Mouse (Mus musculus) stomach, embryonic 14.5 days (tissue): Measurements from ENCODE around the gene Grin2c. TPM values are rescaled to one million over a fixed set of nuclear protein-coding genes. Genes with fewer than 3 reads are reported as not detected.
A peak's percentile ranks its signal among the peaks of the same experiment; 100 is the strongest.

ENCODE experiments used
- ATAC-seq: fragments of 200-750 bp; cut with Nextera tagmentation; 2 replicates; pipeline ENCODE4 v1.8.0; 2017; ENCODE audit warnings: low read depth, moderate TSS enrichment; ENCODE audit not compliant: insufficient number of reproducible peaks, insufficient read depth, low FRiP score
- H3K27ac ChIP-seq: fragments of 300-500 bp; sonication (generic); 2 replicates; pipeline ENCODE4 v1.5.1; 2014; ENCODE audit warnings: mild to moderate bottlenecking, low read length, moderate library complexity, mixed read lengths
- H3K27me3 ChIP-seq: fragments of 300-500 bp; sonication (generic); 2 replicates; pipeline ENCODE4 v1.6.1; 2014; ENCODE audit warnings: low read length, control low read depth, mixed read lengths; ENCODE audit not compliant: control insufficient read depth, insufficient read depth
- H3K36me3 ChIP-seq: fragments of 300-500 bp; sonication (generic); 2 replicates; pipeline ENCODE4 v1.6.1; 2014; ENCODE audit warnings: mild to moderate bottlenecking, control low read depth, low read length, moderate library complexity, mixed read lengths; ENCODE audit not compliant: control insufficient read depth, insufficient read depth
- H3K4me1 ChIP-seq: fragments of 300-500 bp; sonication (generic); 2 replicates; pipeline ENCODE4 v1.6.1; 2014; ENCODE audit warnings: low read length, control low read depth, mixed read lengths; ENCODE audit not compliant: control insufficient read depth, insufficient read depth
- H3K4me2 ChIP-seq: fragments of 300-500 bp; sonication (generic); replicated peaks from 2 replicates; pipeline ENCODE4 v1.6.1; 2014; ENCODE audit warnings: low read depth, low read length, control low read depth
- H3K4me3 ChIP-seq: fragments of 300-500 bp; sonication (generic); 2 replicates; pipeline ENCODE4 v1.5.1; 2014; ENCODE audit warnings: low read depth, low read length, control low read depth
- H3K9ac ChIP-seq: fragments of 300-500 bp; sonication (generic); replicated peaks from 2 replicates; pipeline ENCODE4 v1.6.1; 2014; ENCODE audit warnings: low read depth, mild to moderate bottlenecking, control low read depth, low read length, moderate library complexity, mixed read lengths
- H3K9me3 ChIP-seq: fragments of 300-500 bp; sonication (generic); 2 replicates; pipeline ENCODE4 v1.6.1; 2016; ENCODE audit warnings: low read depth, low read length, control low read depth; ENCODE audit not compliant: control insufficient read depth
- WGBS: fragments of 180-500 bp; shearing (Covaris S2); extraction: QIAGEN DNeasy Blood & Tissue Kit; methylation state at CpG from one replicate; pipeline ENCODE4 v1.1.7; 2014; 5-methylcytosine and 5-hydroxymethylcytosine counted together
- polyA plus RNA-seq: library from polyadenylated mRNA; unstranded; fragments of >200 nt; fragmentation: Nextera tagmentation; extraction: Ambion mirVana; gene quantifications from 2 replicates; pipeline ENCODE4 v1.2.1, GENCODE M21; 2014

The Grin2c gene
- polyA plus RNA-seq, 1 experiment from 2014 or later: not detected

GRCm38 (mm10) chr11:115288305-115288704 lies 21.3 kb upstream of the Grin2c start:
- no peaks in the 10 kb centered on the region for H3K27me3 ChIP-seq
- no peak overlapping the region for H3K4me2 ChIP-seq
- H3K36me3 ChIP-seq: no peaks in the 10 kb centered on the region
- H3K4me3 ChIP-seq: no peak overlapping the region
- H3K9ac ChIP-seq: no peak overlapping the region
- peaks cover 12% of the 10 kb centered on the region for H3K4me1 ChIP-seq
- no peaks in the 10 kb centered on the region for H3K9me3 ChIP-seq
- no peak overlapping the region for H3K27ac ChIP-seq
- no peak for ATAC-seq
- WGBS: 90% methylated on average over 2 of the region's 2 CpGs

DNA sequence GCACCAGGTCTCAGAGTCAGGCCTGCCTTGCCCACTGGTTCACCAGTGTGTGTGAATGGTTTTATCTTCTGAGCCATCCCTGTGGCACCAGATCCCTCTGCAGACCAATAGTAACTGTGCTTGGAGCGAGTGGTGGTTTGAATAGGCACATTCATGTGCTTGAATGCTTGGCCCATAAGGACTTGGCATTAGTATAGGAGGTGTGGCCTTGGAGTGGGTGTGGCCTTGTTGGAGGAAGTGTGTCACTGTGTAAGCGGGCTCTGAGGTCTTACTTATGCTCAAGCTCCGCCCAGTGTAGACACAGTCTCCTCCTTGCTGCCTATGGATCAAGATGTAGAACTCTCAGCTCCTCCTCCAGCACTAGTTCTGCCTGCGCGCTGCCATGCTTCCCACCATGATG lies 20.3 kb upstream of the Grin2c start:
- 80% methylated on average over 5 of the region's 5 CpGs for WGBS
- H3K9me3 ChIP-seq: no peaks in the 10 kb centered on the region
- no peak for ATAC-seq
- no peaks in the 10 kb centered on the region for H3K36me3 ChIP-seq
- H3K4me2 ChIP-seq: no peak overlapping the region
- peaks cover 12% of the 10 kb centered on the region for H3K4me1 ChIP-seq
- no peak overlapping the region for H3K4me3 ChIP-seq
- H3K27ac ChIP-seq: no peak overlapping the region
- H3K27me3 ChIP-seq: no peaks in the 10 kb centered on the region
- H3K9ac ChIP-seq: no peak overlapping the region

DNA sequence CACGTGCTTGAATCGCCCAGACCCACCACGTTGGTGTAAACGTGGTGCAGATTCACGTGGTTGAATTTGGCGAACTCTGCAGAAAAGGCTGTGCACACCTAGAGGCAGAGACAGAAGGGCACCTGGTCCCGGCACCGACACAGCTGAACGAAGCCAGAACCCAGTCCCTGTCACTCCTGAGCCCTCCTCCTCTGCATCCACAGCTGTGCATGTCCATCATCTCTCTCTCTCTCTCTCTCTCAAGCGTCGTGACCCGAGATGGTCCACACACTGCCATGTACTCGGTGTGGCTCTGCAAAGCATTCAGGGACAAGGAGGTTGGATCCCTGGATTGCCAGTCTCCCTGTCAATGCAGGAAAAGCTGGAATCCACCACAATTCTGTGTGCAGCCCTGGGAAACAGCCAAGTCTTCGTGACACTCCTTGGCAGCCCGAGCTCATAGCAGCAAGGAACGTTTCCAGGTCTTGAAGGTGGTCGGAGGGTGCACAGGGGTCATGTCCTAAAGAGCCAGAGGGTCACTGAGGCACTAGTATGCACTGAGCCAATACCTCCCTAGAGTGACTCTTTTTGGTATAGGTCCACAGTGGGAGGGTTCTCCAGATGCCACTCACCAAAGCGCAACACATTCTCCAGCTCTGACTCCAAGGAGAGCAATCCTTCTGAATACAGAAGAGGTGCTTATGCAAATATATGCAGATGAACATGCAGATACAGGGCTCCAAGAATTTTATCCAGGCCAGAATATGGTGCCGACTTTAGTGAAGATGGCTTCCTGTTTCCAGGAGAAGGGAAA lies 19.4 kb upstream of the Grin2c start:
- ATAC-seq: no peak
- Histone ChIP-seq H3K36me3 (no peaks in the 10 kb centered on the region), H3K4me2 (no peak overlapping the region), H3K9ac (no peak overlapping the region), H3K27me3 (no peaks in the 10 kb centered on the region), H3K27ac (no peak overlapping the region), H3K4me3 (no peak overlapping the region), H3K4me1 (peaks cover 7% of the 10 kb centered on the region), H3K9me3 (no peaks in the 10 kb centered on the region)
- 70% methylated on average over 19 of the region's 19 CpGs for WGBS

- Histone ChIP-seq H3K4me1 (no peaks in the 10 kb centered on the region), H3K4me2 (no peak overlapping the region), H3K9ac (no peak overlapping the region), H3K9me3 (no peaks in the 10 kb centered on the region), H3K27ac (no peak overlapping the region), H3K4me3 (no peak overlapping the region), H3K36me3 (no peaks in the 10 kb centered on the region), H3K27me3 (no peaks in the 10 kb centered on the region)
- 59% methylated on average over 4 of the region's 4 CpGs for WGBS
- ATAC-seq: no peak
These were observed 18.2 kb upstream of the Grin2c start for GRCm38 (mm10) chr11:115285282-115285681.

DNA sequence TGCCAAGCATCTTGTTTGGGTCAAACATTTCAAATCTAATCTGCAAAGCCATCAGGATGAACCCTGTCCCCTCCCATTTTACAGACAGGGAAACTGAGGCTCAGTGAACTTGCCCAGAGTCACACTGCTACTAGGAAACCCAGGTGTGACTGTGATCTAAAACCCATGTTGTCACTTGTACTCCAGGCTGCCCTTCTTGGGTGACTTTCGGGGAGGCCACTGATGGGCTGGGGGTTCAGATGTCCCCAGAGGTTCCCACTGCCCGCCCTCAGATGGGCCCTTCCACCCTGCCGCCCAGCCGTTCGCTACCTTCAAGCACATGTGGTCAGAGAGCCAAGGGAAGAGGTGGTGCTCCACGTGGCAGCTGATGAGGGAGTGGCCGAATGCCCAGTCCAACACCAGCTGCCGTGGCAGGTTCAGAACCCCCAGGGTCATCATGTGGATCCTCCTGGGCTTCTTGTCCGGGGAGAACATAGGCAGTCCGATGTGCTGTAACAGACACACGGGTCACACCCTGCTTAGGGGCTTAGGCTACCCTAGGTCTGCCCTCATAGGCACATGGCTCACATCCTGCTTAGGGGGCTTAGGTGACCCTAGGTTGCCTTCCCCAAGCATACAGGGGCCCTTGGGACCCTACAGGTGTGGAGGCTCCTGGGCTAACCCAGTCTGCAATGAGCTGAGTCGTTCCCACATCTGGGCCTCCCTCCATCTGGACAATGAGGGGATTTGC lies 17.0 kb upstream of the Grin2c start:
- ATAC-seq: no peak
- Histone ChIP-seq H3K4me2 (no peak overlapping the region), H3K4me3 (no peak overlapping the region), H3K9me3 (no peaks in the 10 kb centered on the region), H3K27me3 (no peaks in the 10 kb centered on the region), H3K9ac (no peak overlapping the region), H3K4me1 (no peaks in the 10 kb centered on the region), H3K36me3 (no peaks in the 10 kb centered on the region), H3K27ac (no peak overlapping the region)
- WGBS: 86% methylated on average over 12 of the region's 12 CpGs

- no peak overlapping the region for H3K27ac ChIP-seq
- no peaks in the 10 kb centered on the region for H3K36me3 ChIP-seq
- H3K9ac ChIP-seq: no peak overlapping the region
- H3K27me3 ChIP-seq: no peaks in the 10 kb centered on the region
- no peaks in the 10 kb centered on the region for H3K4me1 ChIP-seq
- H3K4me2 ChIP-seq: no peak overlapping the region
- 78% methylated on average over 9 of the region's 9 CpGs for WGBS
- H3K4me3 ChIP-seq: no peak overlapping the region
- H3K9me3 ChIP-seq: no peaks in the 10 kb centered on the region
- ATAC-seq: no peak
These were observed 16.4 kb upstream of the Grin2c start for GRCm38 (mm10) chr11:115283486-115283765.

DNA sequence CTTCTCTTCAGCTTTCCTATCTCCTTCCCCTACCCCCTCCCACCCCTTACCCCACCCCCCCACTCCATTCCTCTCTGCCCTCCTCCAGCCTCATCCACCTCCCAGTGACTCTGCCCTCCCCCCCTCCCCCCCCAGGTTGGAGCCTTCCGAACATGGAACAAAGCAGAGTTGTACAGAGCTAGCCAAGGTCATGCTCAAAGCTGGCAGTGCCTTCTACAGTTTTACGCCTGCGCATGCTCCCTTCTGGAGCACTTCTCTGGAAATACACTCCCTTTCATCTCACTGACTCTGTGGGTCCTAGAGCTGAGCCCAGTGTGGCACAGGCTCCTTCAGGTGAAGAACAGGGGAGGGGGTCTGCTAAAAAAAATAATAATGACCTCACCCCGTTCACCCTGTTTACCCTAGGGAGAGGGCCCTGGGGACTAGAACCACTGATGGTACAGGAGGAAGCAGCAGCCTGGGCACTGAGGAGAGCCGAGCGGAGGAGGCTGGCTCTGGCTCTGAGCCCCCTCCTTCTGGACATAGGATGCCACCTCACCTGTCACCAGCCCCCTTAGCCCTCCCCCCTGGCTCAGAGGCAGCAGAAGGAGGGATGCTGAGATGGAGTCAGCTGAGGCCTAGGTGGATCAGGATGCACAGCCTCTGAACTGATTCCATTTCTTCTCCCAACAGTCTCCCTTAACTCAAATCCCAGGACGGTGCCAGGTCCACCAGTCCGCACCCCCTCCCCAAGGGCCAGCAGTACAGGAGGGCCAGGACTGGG lies 15.9 kb upstream of the Grin2c start:
- 0 out of 2 replicates have a peak, but pooled peaks have one; percentile 20 for ATAC-seq
- WGBS: 78% methylated on average over 8 of the region's 8 CpGs
- H3K9ac ChIP-seq: no peak overlapping the region

GRCm38 (mm10) chr11:115282295-115282694 lies 15.3 kb upstream of the Grin2c start:
- no peak overlapping the region; the same call in 1 of the 2 replicates for H3K27ac ChIP-seq
- no peaks in the 10 kb centered on the region for H3K27me3 ChIP-seq
- no peaks in the 10 kb centered on the region for H3K9me3 ChIP-seq
- no peak overlapping the region for H3K9ac ChIP-seq
- no peaks in the 10 kb centered on the region for H3K36me3 ChIP-seq
- 67% methylated on average over 8 of the region's 8 CpGs for WGBS
- H3K4me3 ChIP-seq: no peak overlapping the region
- peaks cover 3% of the 10 kb centered on the region; the same call in 1 of the 2 replicates for H3K4me1 ChIP-seq
- ATAC-seq: no peak
- no peak overlapping the region for H3K4me2 ChIP-seq

More for the DNA sequence above, 15.9 kb upstream of the Grin2c start:
- no peaks in the 10 kb centered on the region for H3K36me3 ChIP-seq
- no peaks in the 10 kb centered on the region for H3K4me1 ChIP-seq
- H3K4me2 ChIP-seq: no peak overlapping the region
- no peak overlapping the region; the same call in 1 of the 2 replicates for H3K27ac ChIP-seq
- no peaks in the 10 kb centered on the region for H3K27me3 ChIP-seq
- no peaks in the 10 kb centered on the region for H3K9me3 ChIP-seq
- H3K4me3 ChIP-seq: no peak overlapping the region
